Mouse (Mus musculus): ENCODE results near the gene Rfc4. TPM values are rescaled to one million over a fixed set of nuclear protein-coding genes. Genes with fewer than 3 reads are reported as not detected.

Gene Rfc4
- total RNA-seq, 2 experiments from 2014 or later: 9.7 to 11.5 TPM

Small RNA genes within 50 kb of the gene (microRNA-seq; reads per million reads assigned to microRNA genes)
- gene Gm49346: 0.90 reads per million

Other genes with a start within 250 kb of the Rfc4 start
- not detected for gene Ahsg, start 236.5 kb downstream of the Rfc4 start, total RNA-seq (2021)
- not detected for gene Fetub, start 209.4 kb downstream of the Rfc4 start, total RNA-seq (2021)
- not detected for gene Hrg, start 176.7 kb downstream of the Rfc4 start, total RNA-seq (2021)
- not detected for gene Kng2, start 98.3 kb downstream of the Rfc4 start, total RNA-seq (2021)
- not detected for gene Kng1, start 69.9 kb downstream of the Rfc4 start, total RNA-seq (2021)
- gene Eif4a2, start 20.3 kb downstream of the Rfc4 start, total RNA-seq (2021): 100 to 1,000 TPM; 666 to 672 TPM
- gene Adipoq, start 18.8 kb upstream of the Rfc4 start, total RNA-seq (2021): not detected
- 10 to 100 TPM; 19.1 to 23.2 TPM for gene St6gal1, start 97.0 kb upstream of the Rfc4 start, total RNA-seq (2021)